Comparison of ENCODE assay signal across 8 mouse cellular contexts in the genomic region with DNA sequence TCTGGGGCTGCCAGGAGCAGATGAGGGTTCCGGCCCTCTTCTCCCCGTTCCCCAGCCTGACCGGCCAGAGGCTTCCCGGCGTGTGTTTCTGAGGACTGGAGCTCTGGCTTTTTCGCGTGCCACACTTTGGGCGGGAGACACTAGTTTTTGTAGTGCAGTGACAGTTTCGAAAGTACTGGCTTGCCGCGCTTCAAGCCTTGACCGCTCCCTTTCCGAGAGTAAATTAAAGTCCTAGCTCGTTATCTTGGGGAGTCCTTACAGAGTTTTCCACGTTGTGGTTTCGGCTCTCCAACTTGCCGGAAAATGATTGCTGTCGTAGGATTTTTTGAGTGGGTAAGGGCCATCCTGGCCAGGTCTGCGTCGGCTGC. TPM values are rescaled to one million over a fixed set of nuclear protein-coding genes. Genes with fewer than 3 reads are reported as not detected.
DNase-seq lines count a peak whose midpoint lies in the region; ATAC-seq and TF ChIP-seq lines count a peak whose summit lies in the region.

No protein-coding gene starts in this region.

- peak overlapping the region; percentile 100 for H3K27ac ChIP-seq in lung, embryonic 14.5 days (ENCODE audit: low read depth)
- H3K27ac ChIP-seq in embryonic facial prominence, embryonic 13.5 days, result peak overlapping the region; percentile 100
- peak overlapping the region; percentile 100 for H3K27ac ChIP-seq in intestine, postnatal 0 days (ENCODE audit: low read depth, low read length)
- H3K27ac ChIP-seq in neural tube, embryonic 14.5 days (ENCODE audit: low read depth, low read length), result peak overlapping the region; percentile 99

- H3K9ac ChIP-seq in lung, embryonic 14.5 days, result peak overlapping the region; percentile 100
- H3K9ac ChIP-seq in embryonic facial prominence, embryonic 13.5 days, result peak overlapping the region; percentile 100
- peak overlapping the region; percentile 100 for H3K9ac ChIP-seq in intestine, postnatal 0 days (ENCODE audit: low read depth, low read length)
- peak overlapping the region; percentile 100 for H3K9ac ChIP-seq in neural tube, embryonic 14.5 days (replicated peaks; ENCODE audit: low read depth, low read length)

- ATAC-seq in lung, embryonic 14.5 days (ENCODE audit: insufficient read depth), result no peak
- ATAC-seq in embryonic facial prominence, embryonic 13.5 days (ENCODE audit: insufficient number of reproducible peaks, insufficient read depth, low FRiP score, low TSS enrichment, low read depth), result no peak
- ATAC-seq in intestine, postnatal 0 days, result peak; percentile 8; the same call in 1 of the 2 replicates
- ATAC-seq in neural tube, embryonic 14.5 days (ENCODE audit: low read depth), result no peak

- H3K36me3 ChIP-seq in lung, embryonic 14.5 days (ENCODE audit: insufficient read depth), result 0 out of 2 replicates have a peak, but pooled peaks cover 4% of the 10 kb centered on the region
- H3K36me3 ChIP-seq in embryonic facial prominence, embryonic 13.5 days, result no peaks in the 10 kb centered on the region
- no peaks in the 10 kb centered on the region for H3K36me3 ChIP-seq in intestine, postnatal 0 days (ENCODE audit: control insufficient read depth, insufficient read depth)
- H3K36me3 ChIP-seq in neural tube, embryonic 14.5 days (ENCODE audit: control insufficient read depth, insufficient read depth, low read length), result no peaks in the 10 kb centered on the region

- peak overlapping the region; percentile 86 for H3K4me2 ChIP-seq in lung, embryonic 14.5 days
- H3K4me2 ChIP-seq in embryonic facial prominence, embryonic 13.5 days, result peak overlapping the region; percentile 80
- peak overlapping the region; percentile 79 for H3K4me2 ChIP-seq in intestine, postnatal 0 days (replicated peaks; ENCODE audit: low read depth)
- H3K4me2 ChIP-seq in neural tube, embryonic 14.5 days (ENCODE audit: low read depth, low read length), result peak overlapping the region; percentile 95

- H3K4me3 ChIP-seq in lung, embryonic 14.5 days (ENCODE audit: low read depth, low read length), result peak overlapping the region; percentile 97
- peak overlapping the region; percentile 97 for H3K4me3 ChIP-seq in embryonic facial prominence, embryonic 13.5 days
- H3K4me3 ChIP-seq in intestine, postnatal 0 days (ENCODE audit: low read depth, low read length), result peak overlapping the region; percentile 99
- H3K4me3 ChIP-seq in neural tube, embryonic 14.5 days (ENCODE audit: low read depth, low read length), result peak overlapping the region; percentile 98

- peaks cover 17% of the 10 kb centered on the region for H3K4me1 ChIP-seq in lung, embryonic 14.5 days (ENCODE audit: insufficient read depth)
- H3K4me1 ChIP-seq in embryonic facial prominence, embryonic 13.5 days, result peaks cover 37% of the 10 kb centered on the region
- no peaks in the 10 kb centered on the region; the same call in 1 of the 2 replicates for H3K4me1 ChIP-seq in intestine, postnatal 0 days (replicated peaks; ENCODE audit: control insufficient read depth, insufficient read depth, low read length)
- peaks cover 31% of the 10 kb centered on the region for H3K4me1 ChIP-seq in neural tube, embryonic 14.5 days (ENCODE audit: control insufficient read depth, insufficient read depth, low read length)

- no peak for DNase-seq in lung, embryonic 14.5 days
- no peak for DNase-seq in lung, postnatal 4 days
- DNase-seq in adrenal gland, postnatal 14 days, result no peak
- no peak for DNase-seq in spleen, postnatal 10 days (ENCODE audit: low spot score in 2 of 2)
- DNase-seq in cerebellum, postnatal 25 days, result no peak

- 1% methylated on average over 20 of the region's 20 CpGs for WGBS in lung, embryonic 14.5 days
- WGBS in embryonic facial prominence, embryonic 13.5 days, result under 1% methylated on average over 20 of the region's 20 CpGs
- WGBS in intestine, postnatal 0 days, result 0% methylated on average over 20 of the region's 20 CpGs
- WGBS in neural tube, embryonic 14.5 days, result 0% methylated on average over 19 of the region's 20 CpGs

- no peak for TF ChIP-seq CTCF in lung, embryonic 14.5 days (IDR thresholded peaks at IDR 0.05; ENCODE audit: low read depth)
- no peak for TF ChIP-seq CTCF in intestine, postnatal 0 days (IDR thresholded peaks at IDR 0.05; ENCODE audit: low read depth)

- no peaks in the 10 kb centered on the region for H3K27me3 ChIP-seq in lung, embryonic 14.5 days (ENCODE audit: insufficient read depth, low read length)
- H3K27me3 ChIP-seq in embryonic facial prominence, embryonic 13.5 days, result no peaks in the 10 kb centered on the region
- no peaks in the 10 kb centered on the region for H3K27me3 ChIP-seq in intestine, postnatal 0 days (replicated peaks; ENCODE audit: control insufficient read depth, insufficient read depth, low read length)
- peaks cover 4% of the 10 kb centered on the region; the same call in 1 of the 2 replicates for H3K27me3 ChIP-seq in neural tube, embryonic 14.5 days (ENCODE audit: control insufficient read depth, insufficient read depth, low read length)

- no peaks in the 10 kb centered on the region for H3K9me3 ChIP-seq in lung, embryonic 14.5 days (ENCODE audit: low read depth, low read length)
- H3K9me3 ChIP-seq in embryonic facial prominence, embryonic 13.5 days, result no peaks in the 10 kb centered on the region
- no peaks in the 10 kb centered on the region for H3K9me3 ChIP-seq in intestine, postnatal 0 days (ENCODE audit: control insufficient read depth)
- no peaks in the 10 kb centered on the region for H3K9me3 ChIP-seq in neural tube, embryonic 14.5 days (ENCODE audit: control insufficient read depth, low read length)

RNA-seq across cellular contexts. Expression of a gene that starts 0.7 kb away (rescaled TPM):
- 122 and 131 TPM in 2 replicates for polyA plus RNA-seq in lung, embryonic 14.5 days (2014; fragmentation: Nextera tagmentation; extraction: Ambion mirVana)
- polyA plus RNA-seq in embryonic facial prominence, embryonic 13.5 days (2015; fragmentation: Nextera tagmentation; extraction: Ambion mirVana), result 126 and 127 TPM in 2 replicates
- polyA plus RNA-seq in intestine, postnatal 0 days (2015; fragmentation: Nextera tagmentation; extraction: Ambion mirVana), result 36.2 and 38.3 TPM in 2 replicates
- polyA plus RNA-seq in neural tube, embryonic 14.5 days (2014; fragmentation: Nextera tagmentation; extraction: Ambion mirVana), result 88.5 and 102 TPM in 2 replicates
- 69.2 and 73.4 TPM in 2 replicates for total RNA-seq in adrenal gland, postnatal 14 days (2021)

RNA-seq across cellular contexts. Expression of a gene that starts 30.9 kb away (rescaled TPM):
- 42.6 and 46.5 TPM in 2 replicates for polyA plus RNA-seq in lung, embryonic 14.5 days (2014; fragmentation: Nextera tagmentation; extraction: Ambion mirVana)
- 51.2 and 58.6 TPM in 2 replicates for polyA plus RNA-seq in embryonic facial prominence, embryonic 13.5 days (2015; fragmentation: Nextera tagmentation; extraction: Ambion mirVana)
- 27.3 and 27.6 TPM in 2 replicates for polyA plus RNA-seq in intestine, postnatal 0 days (2015; fragmentation: Nextera tagmentation; extraction: Ambion mirVana)
- 32.6 and 34.9 TPM in 2 replicates for polyA plus RNA-seq in neural tube, embryonic 14.5 days (2014; fragmentation: Nextera tagmentation; extraction: Ambion mirVana)
- 130 and 140 TPM in 2 replicates for total RNA-seq in adrenal gland, postnatal 14 days (2021)

RNA-seq across cellular contexts. Expression of a gene that starts 36.1 kb away (rescaled TPM):
- 11.9 and 12.4 TPM in 2 replicates for polyA plus RNA-seq in lung, embryonic 14.5 days (2014; fragmentation: Nextera tagmentation; extraction: Ambion mirVana)
- 30.0 and 34.3 TPM in 2 replicates for polyA plus RNA-seq in embryonic facial prominence, embryonic 13.5 days (2015; fragmentation: Nextera tagmentation; extraction: Ambion mirVana)
- polyA plus RNA-seq in intestine, postnatal 0 days (2015; fragmentation: Nextera tagmentation; extraction: Ambion mirVana), result 2.3 TPM in 2 replicates
- polyA plus RNA-seq in neural tube, embryonic 14.5 days (2014; fragmentation: Nextera tagmentation; extraction: Ambion mirVana), result 15.3 and 18.1 TPM in 2 replicates
- total RNA-seq in adrenal gland, postnatal 14 days (2021), result 32.4 and 34.6 TPM in 2 replicates

RNA-seq across cellular contexts. Expression of a gene that starts 47.4 kb away (rescaled TPM):
- 2.6 and 3.1 TPM in 2 replicates for polyA plus RNA-seq in lung, embryonic 14.5 days (2014; fragmentation: Nextera tagmentation; extraction: Ambion mirVana)
- 3.0 and 4.3 TPM in 2 replicates for polyA plus RNA-seq in embryonic facial prominence, embryonic 13.5 days (2015; fragmentation: Nextera tagmentation; extraction: Ambion mirVana)
- polyA plus RNA-seq in intestine, postnatal 0 days (2015; fragmentation: Nextera tagmentation; extraction: Ambion mirVana), result 1.3 and 1.7 TPM in 2 replicates
- polyA plus RNA-seq in neural tube, embryonic 14.5 days (2014; fragmentation: Nextera tagmentation; extraction: Ambion mirVana), result not detected in 2 replicates
- total RNA-seq in adrenal gland, postnatal 14 days (2021), result 8.7 TPM in 2 replicates
